Mouse (Mus musculus) neural tube, embryonic 14.5 days (tissue): ENCODE measurements at regions not wholly inside any gene's neighbourhood (a gene's known extent, or its start where the extent isn't known, plus 50 kb on each side); places are given as distances from the start of the nearest gene placed in this dataset.

Experiments used
- ATAC-seq: fragments of 200-750 bp; cut with Nextera tagmentation; 2 replicates; pipeline ENCODE4 v1.8.0; 2017; ENCODE audit warnings: low read depth, mild to moderate bottlenecking, moderate TSS enrichment, moderate library complexity
- H3K27ac ChIP-seq: fragments of 300-500 bp; sonication (generic); 2 replicates; pipeline ENCODE4 v1.5.1; 2014; ENCODE audit warnings: low read depth, mild to moderate bottlenecking, control low read depth, low read length, moderate library complexity, mixed read lengths
- H3K27me3 ChIP-seq: fragments of 300-500 bp; sonication (generic); 2 replicates; pipeline ENCODE4 v1.6.1; 2014; ENCODE audit warnings: low read length; ENCODE audit not compliant: control insufficient read depth, insufficient read depth
- H3K36me3 ChIP-seq: fragments of 300-500 bp; sonication (generic); 2 replicates; pipeline ENCODE4 v1.6.1; 2014; ENCODE audit warnings: low read length, mixed read lengths; ENCODE audit not compliant: control insufficient read depth, insufficient read depth
- H3K4me1 ChIP-seq: fragments of 300-500 bp; sonication (generic); 2 replicates; pipeline ENCODE4 v1.6.1; 2014; ENCODE audit warnings: low read length; ENCODE audit not compliant: control insufficient read depth, insufficient read depth
- H3K4me2 ChIP-seq: fragments of 300-500 bp; sonication (generic); 2 replicates; pipeline ENCODE4 v1.6.1; 2014; ENCODE audit warnings: mild to moderate bottlenecking, low read depth, low read length, control low read depth
- H3K4me3 ChIP-seq: fragments of 300-500 bp; sonication (generic); 2 replicates; pipeline ENCODE4 v1.5.1; 2014; ENCODE audit warnings: low read depth, low read length, control low read depth, mixed read lengths
- H3K9ac ChIP-seq: fragments of 300-500 bp; sonication (generic); replicated peaks from 2 replicates; pipeline ENCODE4 v1.6.1; 2014; ENCODE audit warnings: low read depth, mild to moderate bottlenecking, control low read depth, low read length, mixed read lengths
- H3K9me3 ChIP-seq: fragments of 300-500 bp; sonication (generic); 2 replicates; pipeline ENCODE4 v1.6.1; 2016; ENCODE audit warnings: low read length; ENCODE audit not compliant: control insufficient read depth
- WGBS: fragments of 180-500 bp; shearing (Covaris S2); extraction: QIAGEN DNeasy Blood & Tissue Kit; methylation state at CpG from one replicate; pipeline ENCODE4 v1.1.7; 2014; 5-methylcytosine and 5-hydroxymethylcytosine counted together

DNA sequence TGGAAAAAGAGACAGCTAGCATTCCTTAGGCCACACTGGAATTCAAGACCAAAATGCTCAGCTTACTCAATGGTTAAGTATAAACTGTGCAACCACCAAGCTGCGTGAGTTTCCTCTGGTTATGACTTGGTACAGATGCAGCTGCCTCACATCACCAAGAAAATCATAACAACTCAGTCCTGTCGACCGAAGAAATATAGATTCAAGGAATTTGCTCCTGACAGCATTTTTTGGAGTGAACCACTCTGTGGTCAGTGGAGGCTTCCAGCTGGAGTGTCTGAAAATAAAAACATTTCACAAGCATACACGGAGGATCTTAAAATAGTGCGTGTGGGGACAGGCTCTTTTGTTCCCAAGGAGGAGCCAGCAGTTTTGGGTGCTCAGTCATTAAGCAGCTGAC, 253.8 kb downstream of the Bckdhb start:
- WGBS: 88% methylated on average over 5 of the region's 5 CpGs
- no peak for ATAC-seq
- no peaks in the 10 kb centered on the region for H3K9me3 ChIP-seq

DNA sequence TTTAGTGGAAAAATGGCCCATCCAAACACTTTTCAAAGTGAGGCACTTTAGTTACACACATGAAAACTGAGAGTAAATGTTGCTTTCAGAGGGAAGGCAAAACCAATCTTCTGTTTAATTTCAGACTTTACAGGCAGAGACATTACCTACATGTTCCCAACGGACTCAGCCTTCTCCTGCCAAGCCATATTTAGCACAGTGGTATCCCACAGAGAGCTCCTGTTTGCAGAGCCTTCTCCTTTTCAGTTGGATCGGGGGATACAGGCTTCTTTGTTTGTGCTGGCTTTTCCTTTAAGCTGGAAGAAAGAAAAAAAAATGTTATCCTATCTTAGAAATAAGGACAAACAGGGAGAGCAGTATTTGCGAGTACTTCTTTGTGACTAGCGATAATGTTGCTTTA, 254.3 kb downstream of the Bckdhb start:
- WGBS: 57% methylated on average over 4 of the region's 4 CpGs
- H3K9me3 ChIP-seq: no peaks in the 10 kb centered on the region
- H3K27me3 ChIP-seq: no peaks in the 10 kb centered on the region
- H3K4me1 ChIP-seq: no peaks in the 10 kb centered on the region
- H3K4me2 ChIP-seq: no peak overlapping the region
- no peak overlapping the region for H3K4me3 ChIP-seq
- no peaks in the 10 kb centered on the region for H3K36me3 ChIP-seq
- no peak for ATAC-seq
- no peak overlapping the region for H3K9ac ChIP-seq
- H3K27ac ChIP-seq: no peak overlapping the region

More for the DNA sequence above, 253.8 kb downstream of the Bckdhb start:
- H3K4me3 ChIP-seq: no peak overlapping the region
- H3K27ac ChIP-seq: no peak overlapping the region
- H3K4me2 ChIP-seq: no peak overlapping the region
- H3K36me3 ChIP-seq: no peaks in the 10 kb centered on the region
- no peak overlapping the region for H3K9ac ChIP-seq
- no peaks in the 10 kb centered on the region for H3K4me1 ChIP-seq
- no peaks in the 10 kb centered on the region for H3K27me3 ChIP-seq

DNA sequence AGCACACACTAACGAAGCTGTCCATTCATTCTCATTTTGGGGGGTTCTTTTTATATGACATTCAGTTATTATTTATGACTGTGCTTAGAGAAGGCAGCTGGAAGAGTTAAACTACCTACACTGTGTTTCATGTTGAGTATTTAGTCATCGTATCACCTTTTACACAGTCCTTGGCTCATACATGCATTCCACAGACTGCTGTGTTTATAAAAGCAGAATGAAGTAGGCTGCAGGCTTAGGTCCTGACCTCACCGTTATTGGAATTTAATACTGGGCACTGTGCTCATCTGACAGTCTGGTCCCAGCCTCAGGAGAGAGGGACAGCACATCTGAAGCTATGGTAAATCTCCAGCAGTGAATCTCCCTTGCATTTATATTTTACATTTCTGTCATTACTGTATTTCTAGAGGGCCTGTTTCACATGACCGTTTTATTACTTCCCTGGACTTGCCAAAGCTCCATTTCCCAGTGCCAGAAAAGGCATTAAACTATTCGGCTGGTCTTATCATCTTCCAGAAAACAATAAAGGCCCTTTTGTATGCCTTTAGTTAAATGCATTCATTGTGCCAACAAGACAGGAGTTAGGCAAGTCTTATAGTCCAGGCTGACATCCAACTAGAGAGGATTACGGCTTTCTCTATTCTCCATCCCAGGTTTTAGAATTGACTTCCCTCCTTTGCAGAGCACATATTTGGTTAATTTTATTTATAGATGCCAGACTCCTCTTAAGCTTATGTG, 258.9 kb downstream of the Bckdhb start:
- no peaks in the 10 kb centered on the region for H3K9me3 ChIP-seq
- no peaks in the 10 kb centered on the region for H3K27me3 ChIP-seq
- WGBS: 72% methylated on average over 6 of the region's 6 CpGs
- no peaks in the 10 kb centered on the region for H3K4me1 ChIP-seq
- H3K4me2 ChIP-seq: no peak overlapping the region
- ATAC-seq: no peak
- H3K27ac ChIP-seq: no peak overlapping the region
- no peaks in the 10 kb centered on the region for H3K36me3 ChIP-seq
- no peak overlapping the region for H3K4me3 ChIP-seq
- H3K9ac ChIP-seq: no peak overlapping the region

DNA sequence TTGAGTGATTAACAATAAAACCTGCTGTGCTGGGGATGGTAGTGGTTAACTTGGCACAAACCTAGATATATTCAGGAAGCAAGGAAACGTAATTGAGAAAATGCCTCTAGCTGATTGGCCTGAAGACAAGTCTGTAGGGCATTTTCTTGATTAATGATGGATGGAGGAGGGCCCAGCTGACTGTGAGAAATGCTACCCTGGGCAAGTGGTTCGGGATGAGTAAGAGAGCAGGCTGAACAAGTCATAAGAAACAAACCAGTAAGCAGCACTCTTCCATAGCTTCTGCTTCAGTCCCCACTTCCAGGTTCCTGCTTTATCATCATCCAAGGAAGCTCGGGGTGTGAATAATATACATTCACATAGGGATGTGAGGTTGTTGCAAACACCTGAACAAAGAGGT, 262.6 kb downstream of the Bckdhb start:
- no peak for ATAC-seq
- Histone ChIP-seq H3K9ac (no peak overlapping the region), H3K36me3 (no peaks in the 10 kb centered on the region), H3K27ac (no peak overlapping the region), H3K4me2 (no peak overlapping the region), H3K4me1 (no peaks in the 10 kb centered on the region), H3K27me3 (no peaks in the 10 kb centered on the region), H3K9me3 (no peaks in the 10 kb centered on the region), H3K4me3 (no peak overlapping the region)
- 69% methylated on average over 3 of the region's 3 CpGs for WGBS

DNA sequence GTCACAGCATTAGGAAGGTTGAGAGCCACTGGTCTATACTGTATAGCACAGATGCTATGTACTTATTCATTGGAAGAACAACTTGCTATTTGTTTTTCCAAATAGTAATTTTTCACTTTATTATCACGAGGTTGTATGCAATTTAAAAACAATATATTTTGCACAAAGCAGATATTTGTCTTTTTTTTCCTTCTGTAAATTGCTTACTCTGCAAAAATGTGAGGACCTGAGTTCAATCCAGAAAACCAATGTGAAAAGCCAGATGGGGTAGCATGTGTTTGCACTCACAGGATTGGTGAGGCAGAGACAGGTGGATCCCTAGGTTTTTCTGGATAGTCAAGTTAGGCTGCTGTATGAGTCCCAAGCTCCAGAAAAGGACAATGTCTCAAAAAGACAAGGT, 268.5 kb downstream of the Bckdhb start:
- H3K4me2 ChIP-seq: no peak overlapping the region
- H3K4me3 ChIP-seq: no peak overlapping the region
- no peaks in the 10 kb centered on the region for H3K36me3 ChIP-seq
- H3K27me3 ChIP-seq: no peaks in the 10 kb centered on the region
- no peak overlapping the region for H3K27ac ChIP-seq
- no peak overlapping the region for H3K9ac ChIP-seq
- no peak for ATAC-seq
- WGBS: 76% methylated on average over 1 of the region's 1 CpGs
- no peaks in the 10 kb centered on the region for H3K9me3 ChIP-seq
- no peaks in the 10 kb centered on the region for H3K4me1 ChIP-seq

DNA sequence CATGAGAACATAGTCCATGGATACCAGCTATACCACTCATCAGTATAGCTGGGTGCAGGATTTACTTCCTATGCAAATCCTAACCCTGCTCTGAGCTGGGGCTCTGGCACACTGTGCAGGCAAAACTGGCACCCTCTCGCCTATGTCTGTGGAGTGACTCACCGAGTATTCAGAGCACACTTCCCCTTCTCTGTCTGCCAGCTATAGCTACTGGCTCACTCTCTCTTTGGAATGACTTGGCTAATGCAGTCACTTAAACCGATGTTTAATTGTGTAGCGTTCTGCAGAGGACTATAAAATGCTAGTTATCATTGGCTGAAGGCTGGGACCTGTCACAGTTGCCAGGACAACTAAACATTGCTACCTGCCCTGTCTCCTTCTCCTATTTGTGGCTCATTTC, 269.8 kb downstream of the Bckdhb start:
- Histone ChIP-seq H3K27ac (no peak overlapping the region), H3K4me2 (no peak overlapping the region), H3K36me3 (no peaks in the 10 kb centered on the region), H3K27me3 (no peaks in the 10 kb centered on the region), H3K4me1 (no peaks in the 10 kb centered on the region), H3K4me3 (no peak overlapping the region), H3K9ac (no peak overlapping the region), H3K9me3 (no peaks in the 10 kb centered on the region)
- 74% methylated on average over 4 of the region's 4 CpGs for WGBS
- ATAC-seq: no peak

DNA sequence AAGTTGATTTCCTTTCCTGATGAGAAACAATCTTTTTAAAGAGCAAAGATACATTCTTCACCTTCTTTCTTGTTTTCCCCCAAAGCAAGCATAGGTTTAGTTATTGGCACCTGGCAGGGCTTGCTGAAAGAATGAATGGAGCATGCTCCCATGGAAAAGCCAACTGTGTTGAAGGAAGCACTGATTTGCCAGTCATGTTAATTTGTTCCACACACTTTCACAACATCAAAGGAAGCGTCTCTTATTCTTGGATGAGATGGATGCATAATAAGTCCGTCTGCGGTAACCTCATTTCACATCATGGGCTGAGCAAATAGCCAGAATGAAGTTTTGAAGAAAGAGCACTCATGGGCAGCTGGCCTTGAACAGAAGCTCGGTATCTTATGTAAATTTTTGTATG, 270.4 kb downstream of the Bckdhb start:
- Histone ChIP-seq H3K9me3 (no peaks in the 10 kb centered on the region), H3K4me2 (no peak overlapping the region), H3K36me3 (no peaks in the 10 kb centered on the region), H3K27ac (no peak overlapping the region), H3K9ac (no peak overlapping the region), H3K4me3 (no peak overlapping the region), H3K27me3 (no peaks in the 10 kb centered on the region), H3K4me1 (no peaks in the 10 kb centered on the region)
- 72% methylated on average over 4 of the region's 4 CpGs for WGBS
- no peak for ATAC-seq

DNA sequence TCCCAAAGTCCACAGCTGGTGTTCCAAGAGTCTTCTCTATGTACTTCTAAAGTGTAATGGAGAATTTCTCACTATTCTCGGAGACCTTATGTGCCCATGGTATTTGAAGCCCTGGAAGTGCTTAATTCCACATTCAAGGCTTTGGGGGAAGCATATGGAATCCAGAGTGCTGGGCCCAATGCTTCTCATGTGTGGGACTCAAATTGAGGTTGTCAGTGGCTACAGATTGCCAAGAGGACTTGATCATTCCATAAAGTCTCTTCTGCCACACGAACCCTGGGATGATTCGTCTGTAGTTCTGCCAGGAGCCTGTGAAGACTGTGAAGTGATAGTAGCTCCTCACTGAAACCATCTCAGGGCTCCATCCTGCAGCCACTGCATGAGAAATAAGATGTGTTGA, 275.3 kb downstream of the Bckdhb start:
- H3K9ac ChIP-seq: no peak overlapping the region
- H3K27me3 ChIP-seq: no peaks in the 10 kb centered on the region
- H3K4me1 ChIP-seq: no peaks in the 10 kb centered on the region
- ATAC-seq: no peak
- H3K4me2 ChIP-seq: no peak overlapping the region
- no peak overlapping the region for H3K27ac ChIP-seq
- no peaks in the 10 kb centered on the region for H3K36me3 ChIP-seq
- WGBS: 96% methylated on average over 3 of the region's 3 CpGs
- H3K9me3 ChIP-seq: no peaks in the 10 kb centered on the region
- no peak overlapping the region for H3K4me3 ChIP-seq

DNA sequence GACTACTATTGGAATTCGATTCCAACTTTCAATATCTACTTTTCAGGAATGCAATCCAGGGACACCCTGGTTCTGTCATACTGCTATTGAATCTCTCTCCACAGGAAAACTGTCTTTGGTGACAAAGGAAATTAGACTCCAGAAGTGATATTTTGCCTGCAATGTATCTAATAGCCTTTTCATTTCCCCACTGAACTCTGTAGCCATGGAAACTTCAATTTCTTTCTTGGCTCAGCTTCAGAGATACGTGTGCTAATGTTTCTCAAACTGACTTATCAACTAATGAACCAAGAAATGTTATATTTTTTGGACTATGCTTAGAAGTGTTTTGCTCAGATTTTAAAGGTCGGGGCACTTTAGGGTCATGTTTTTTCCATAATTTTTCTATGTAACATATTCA, 279.1 kb downstream of the Bckdhb start:
- WGBS: 75% methylated on average over 3 of the region's 3 CpGs
- Histone ChIP-seq H3K4me1 (no peaks in the 10 kb centered on the region), H3K9ac (no peak overlapping the region), H3K27me3 (no peaks in the 10 kb centered on the region), H3K4me3 (no peak overlapping the region), H3K4me2 (no peak overlapping the region), H3K36me3 (no peaks in the 10 kb centered on the region), H3K27ac (no peak overlapping the region), H3K9me3 (no peaks in the 10 kb centered on the region)
- ATAC-seq: no peak
